Mouse (Mus musculus) embryonic facial prominence, embryonic 13.5 days (tissue): ENCODE measurements at regions not wholly inside any gene's neighbourhood (a gene's known extent, or its start where the extent isn't known, plus 50 kb on each side); places are given as distances from the start of the nearest gene placed in this dataset.
A peak's percentile ranks its signal among the peaks of the same experiment; 100 is the strongest.

ENCODE experiments used
- ATAC-seq: fragments of 200-750 bp; cut with Nextera tagmentation; 2 replicates; pipeline ENCODE4 v1.8.0; 2017; ENCODE audit warnings: low read depth; ENCODE audit not compliant: insufficient number of reproducible peaks, insufficient read depth, low FRiP score, low TSS enrichment
- H3K27ac ChIP-seq: fragments of 300-500 bp; sonication (generic); 2 replicates; pipeline ENCODE4 v1.5.1; 2015; ENCODE audit warnings: moderate library complexity, mild to moderate bottlenecking, inconsistent platforms
- H3K27me3 ChIP-seq: fragments of 300-500 bp; sonication (generic); 2 replicates; pipeline ENCODE4 v1.6.1; 2015; ENCODE audit warnings: mild to moderate bottlenecking, inconsistent platforms
- H3K36me3 ChIP-seq: fragments of 300-500 bp; sonication (generic); 2 replicates; pipeline ENCODE4 v1.6.1; 2015; ENCODE audit warnings: mild to moderate bottlenecking, inconsistent platforms
- H3K4me1 ChIP-seq: fragments of 300-500 bp; sonication (generic); 2 replicates; pipeline ENCODE4 v1.6.1; 2015; ENCODE audit warnings: inconsistent platforms
- H3K4me2 ChIP-seq: fragments of 300-500 bp; sonication (generic); 2 replicates; pipeline ENCODE4 v1.6.1; 2015; ENCODE audit warnings: moderate library complexity, mild to moderate bottlenecking, inconsistent platforms
- H3K4me3 ChIP-seq: fragments of 300-500 bp; sonication (generic); 2 replicates; pipeline ENCODE4 v1.5.1; 2015; ENCODE audit warnings: mild to moderate bottlenecking, inconsistent platforms
- H3K9ac ChIP-seq: fragments of 300-500 bp; sonication (generic); 2 replicates; pipeline ENCODE4 v1.6.1; 2015; ENCODE audit warnings: mild to moderate bottlenecking, inconsistent platforms
- H3K9me3 ChIP-seq: fragments of 300-500 bp; sonication (generic); 2 replicates; pipeline ENCODE4 v1.6.1; 2016; ENCODE audit warnings: inconsistent platforms
- WGBS: fragments of 180-500 bp; shearing (Covaris S2); methylation state at CpG from one replicate; pipeline ENCODE4 v1.1.7; 2015; ENCODE audit warnings: mixed read lengths; 5-methylcytosine and 5-hydroxymethylcytosine counted together

DNA sequence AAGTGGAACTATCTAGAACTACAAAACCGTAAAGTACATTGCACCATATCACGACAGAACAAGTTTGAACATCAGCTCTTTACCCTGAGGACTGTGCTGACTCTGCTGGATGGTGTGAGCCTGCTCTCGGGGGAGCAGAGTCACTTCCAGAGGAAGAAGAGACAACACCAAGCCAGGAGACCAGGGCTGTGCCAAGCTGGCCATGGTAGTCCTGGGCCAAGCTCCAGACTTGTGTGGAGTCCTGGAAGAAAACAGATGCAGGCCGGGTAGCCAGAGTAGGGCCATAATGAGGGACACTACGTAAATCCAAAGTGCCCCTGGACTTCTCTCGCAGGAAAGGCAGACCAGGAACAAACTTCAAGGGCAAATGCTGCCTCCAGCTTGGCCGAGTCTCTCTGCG is 59.0 kb upstream of the Mylip start:
- ATAC-seq, result no peak
- Histone ChIP-seq H3K4me3 (no peak overlapping the region), H3K36me3 (no peaks in the 10 kb centered on the region), H3K27me3 (no peaks in the 10 kb centered on the region), H3K9ac (no peak overlapping the region), H3K27ac (no peak overlapping the region), H3K9me3 (no peaks in the 10 kb centered on the region), H3K4me2 (no peak overlapping the region), H3K4me1 (peaks cover 18% of the 10 kb centered on the region)
- 72% methylated on average over 8 of the region's 8 CpGs for WGBS

DNA sequence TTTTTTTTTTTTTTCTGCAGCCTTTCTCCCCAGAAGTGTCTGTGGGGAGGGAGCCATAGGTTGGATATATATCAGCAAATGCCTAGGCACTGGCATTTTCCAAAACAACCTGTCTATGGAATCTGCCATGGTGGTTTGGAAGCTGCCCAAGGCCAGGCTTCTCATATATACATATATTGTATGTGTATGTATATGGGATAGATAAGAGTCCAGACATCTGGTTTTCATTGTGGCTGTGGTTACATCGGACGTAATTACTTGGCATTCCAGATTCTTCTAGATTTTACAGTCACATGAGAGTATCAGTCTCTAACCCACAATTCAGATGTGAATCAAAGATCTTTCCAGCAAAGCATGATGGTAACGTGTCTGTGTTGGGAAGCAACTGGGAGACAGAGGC is 57.5 kb upstream of the Mylip start:
- Histone ChIP-seq H3K4me1 (peaks cover 12% of the 10 kb centered on the region), H3K27ac (peak overlapping the region; percentile 66), H3K4me2 (no peak overlapping the region), H3K9ac (no peak overlapping the region), H3K27me3 (no peaks in the 10 kb centered on the region), H3K36me3 (no peaks in the 10 kb centered on the region), H3K4me3 (no peak overlapping the region), H3K9me3 (no peaks in the 10 kb centered on the region)
- ATAC-seq, result 0 out of 2 replicates have a peak, but pooled peaks have one; percentile 48
- 28% methylated on average over 3 of the region's 3 CpGs for WGBS

DNA sequence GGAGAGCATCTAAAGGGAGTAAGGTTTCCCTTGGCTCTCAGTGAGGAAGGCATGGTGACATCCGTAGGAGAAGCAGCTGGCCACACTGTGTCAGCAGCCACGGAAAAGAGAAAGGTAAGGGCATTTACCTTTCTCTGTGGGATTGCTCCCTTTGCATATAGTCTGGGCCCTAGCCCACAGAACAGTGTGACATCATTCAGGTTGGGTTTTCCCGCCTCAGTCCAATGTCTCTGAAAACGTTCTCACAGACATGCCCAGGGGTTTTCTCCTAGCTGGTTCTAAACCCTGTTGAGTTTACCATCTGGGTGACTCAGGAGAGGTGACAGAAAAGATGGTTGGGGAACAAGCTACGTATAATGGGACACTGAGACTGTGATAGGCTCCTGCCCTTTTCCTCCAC is 55.9 kb upstream of the Mylip start:
- Histone ChIP-seq H3K9ac (no peak overlapping the region), H3K4me3 (no peak overlapping the region), H3K9me3 (no peaks in the 10 kb centered on the region), H3K27me3 (no peaks in the 10 kb centered on the region), H3K36me3 (no peaks in the 10 kb centered on the region), H3K27ac (no peak overlapping the region), H3K4me1 (peaks cover 12% of the 10 kb centered on the region), H3K4me2 (no peak overlapping the region)
- ATAC-seq, result no peak
- 77% methylated on average over 5 of the region's 5 CpGs for WGBS
